Mouse (Mus musculus): ENCODE data around the gene Lmtk3. TPM values are rescaled to one million over a fixed set of nuclear protein-coding genes. Genes with fewer than 3 reads are reported as not detected.

Lmtk3 gene
- total RNA-seq, 2 experiments from 2014 or later = 6.1 to 8.5 TPM

GRCm38 (mm10) chr7:45784524-45785372, 1.2 kb downstream of the Lmtk3 start, which contains the start of gene Sult2b1:
Gene Sult2b1, minus strand, starts transcription at chr7:45784669.
- peak; percentile 57 to 73 for DNase-seq

GRCm38 (mm10) chr7:45785388-45786135, 2.0 kb downstream of the Lmtk3 start:
- DNase-seq = peak in 1 of 2 experiments; percentile 52

DNA sequence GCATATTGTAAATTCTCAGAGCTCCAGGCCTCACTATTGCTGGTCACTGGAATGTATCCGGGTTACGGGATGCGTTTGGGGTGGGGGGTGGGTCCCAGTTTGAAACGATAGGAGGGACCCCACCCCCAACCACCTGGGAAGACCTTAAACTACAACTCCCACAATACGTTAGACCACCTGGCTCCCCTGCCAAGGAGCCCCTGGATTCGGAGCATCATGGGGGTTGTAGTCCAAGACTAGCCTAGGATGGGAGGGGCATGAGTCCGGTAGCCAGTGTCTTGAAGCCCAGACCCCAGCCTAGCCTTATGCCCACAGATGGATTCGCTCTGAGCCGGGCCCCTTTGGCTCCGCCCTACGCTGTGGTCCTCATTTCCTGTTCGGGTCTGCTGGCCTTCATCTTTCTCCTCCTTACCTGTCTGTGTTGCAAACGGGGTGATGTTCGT, 2.6 kb downstream of the Lmtk3 start:
- no peak for DNase-seq

DNA sequence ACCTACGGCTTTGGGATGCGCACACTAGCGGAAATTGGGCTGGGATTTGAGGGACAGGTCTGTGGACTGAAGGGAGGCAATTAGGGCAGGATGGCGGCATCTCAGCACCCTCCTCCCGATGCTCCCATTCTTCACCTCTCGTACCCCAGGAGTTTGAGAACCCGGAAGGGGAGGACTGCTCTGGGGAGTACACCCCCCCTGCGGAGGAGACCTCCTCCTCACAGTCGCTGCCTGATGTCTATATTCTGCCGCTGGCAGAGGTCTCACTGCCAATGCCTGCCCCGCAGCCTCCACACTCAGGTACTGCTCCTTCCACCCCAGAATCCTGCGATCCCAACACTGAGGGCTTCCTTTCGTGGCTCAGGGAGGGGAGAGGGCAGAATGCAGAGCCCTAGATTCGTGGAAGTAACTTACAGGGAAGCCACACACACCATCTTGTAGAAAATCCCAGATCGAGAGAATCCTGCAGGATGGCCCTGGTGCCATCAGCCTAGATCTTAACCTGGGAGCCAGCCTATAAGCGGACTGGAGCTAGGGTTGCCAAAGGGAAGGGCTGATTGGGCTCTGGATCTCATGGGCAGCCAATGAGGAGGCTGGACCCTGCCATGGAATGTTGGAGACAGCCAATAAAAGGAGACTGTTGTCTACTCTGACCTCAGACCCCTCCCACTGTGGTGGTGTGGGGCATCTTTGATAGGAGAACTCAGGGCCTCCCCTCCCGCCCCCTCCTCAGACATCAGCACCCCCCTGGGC, 3.3 kb downstream of the Lmtk3 start:
- no peak for DNase-seq

DNA sequence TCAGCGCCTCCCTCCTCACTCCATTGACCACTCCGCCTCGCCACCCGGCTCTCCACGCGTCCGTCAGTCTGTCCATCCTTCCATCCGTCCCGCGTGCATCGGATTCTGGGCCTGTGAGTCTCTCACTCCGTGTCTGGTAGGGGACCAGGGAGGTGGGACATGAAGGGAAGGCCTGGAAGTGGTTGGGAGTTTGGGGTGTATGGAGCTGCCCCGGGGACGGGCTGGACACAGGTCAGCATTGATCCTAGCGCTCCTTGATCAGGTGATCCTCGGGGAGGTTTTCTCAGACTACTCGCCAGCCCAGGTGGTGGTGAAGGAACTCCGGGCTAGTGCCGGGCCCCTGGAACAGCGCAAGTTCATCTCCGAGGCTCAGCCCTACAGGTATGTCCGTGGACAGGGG, 4.1 kb downstream of the Lmtk3 start:
- DNase-seq = no peak

- DNase-seq = no peak
These were observed 7.2 kb downstream of the Lmtk3 start for GRCm38 (mm10) chr7:45790721-45791120.

- DNase-seq = no peak
These were observed 8.4 kb downstream of the Lmtk3 start for GRCm38 (mm10) chr7:45791756-45792490.

- DNase-seq = no peak
These were observed 9.7 kb downstream of the Lmtk3 start for GRCm38 (mm10) chr7:45793240-45793639.

DNA sequence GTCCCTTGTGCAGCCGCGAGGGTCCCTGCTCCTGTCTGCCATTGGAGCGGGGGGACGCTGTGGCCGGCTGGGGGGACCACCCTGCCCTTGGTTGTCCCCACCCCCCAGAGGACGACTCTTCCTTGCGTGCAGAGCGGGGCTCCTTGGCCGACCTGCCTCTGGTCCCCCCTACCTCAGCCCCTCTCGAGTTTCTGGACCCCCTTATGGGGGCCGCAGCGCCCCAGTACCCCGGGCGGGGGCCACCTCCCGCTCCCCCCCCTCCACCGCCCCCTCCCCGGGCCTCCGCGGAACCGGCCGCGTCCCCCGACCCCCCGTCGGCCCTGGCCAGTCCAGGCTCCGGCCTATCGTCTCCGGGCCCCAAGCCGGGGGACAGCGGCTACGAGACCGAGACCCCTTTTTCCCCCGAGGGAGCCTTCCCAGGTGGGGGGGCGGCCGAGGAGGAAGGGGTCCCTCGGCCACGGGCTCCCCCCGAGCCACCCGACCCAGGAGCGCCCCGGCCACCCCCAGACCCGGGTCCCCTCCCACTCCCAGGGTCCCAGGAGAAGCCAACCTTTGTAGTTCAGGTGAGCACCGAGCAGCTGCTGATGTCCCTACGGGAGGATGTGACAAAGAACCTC, 10.5 kb downstream of the Lmtk3 start:
- no peak for DNase-seq

DNA sequence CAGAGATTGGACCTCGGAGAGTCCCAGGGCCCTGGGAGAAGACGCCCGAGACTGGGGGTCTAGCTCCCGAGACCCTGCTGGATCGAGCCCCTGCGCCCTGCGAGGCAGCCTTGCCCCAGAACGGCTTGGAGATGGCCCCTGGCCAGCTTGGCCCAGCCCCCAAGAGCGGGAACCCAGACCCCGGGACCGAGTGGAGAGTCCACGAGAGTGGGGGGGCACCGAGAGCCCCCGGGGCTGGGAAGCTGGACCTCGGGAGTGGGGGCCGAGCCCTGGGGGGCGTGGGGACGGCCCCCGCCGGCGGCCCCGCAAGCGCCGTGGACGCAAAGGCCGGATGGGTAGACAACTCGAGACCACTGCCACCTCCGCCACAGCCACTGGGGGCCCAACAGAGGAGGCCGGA, 11.4 kb downstream of the Lmtk3 start:
- no peak for DNase-seq

GRCm38 (mm10) chr7:45796950-45797349, 13.4 kb downstream of the Lmtk3 start:
- DNase-seq = no peak

DNA sequence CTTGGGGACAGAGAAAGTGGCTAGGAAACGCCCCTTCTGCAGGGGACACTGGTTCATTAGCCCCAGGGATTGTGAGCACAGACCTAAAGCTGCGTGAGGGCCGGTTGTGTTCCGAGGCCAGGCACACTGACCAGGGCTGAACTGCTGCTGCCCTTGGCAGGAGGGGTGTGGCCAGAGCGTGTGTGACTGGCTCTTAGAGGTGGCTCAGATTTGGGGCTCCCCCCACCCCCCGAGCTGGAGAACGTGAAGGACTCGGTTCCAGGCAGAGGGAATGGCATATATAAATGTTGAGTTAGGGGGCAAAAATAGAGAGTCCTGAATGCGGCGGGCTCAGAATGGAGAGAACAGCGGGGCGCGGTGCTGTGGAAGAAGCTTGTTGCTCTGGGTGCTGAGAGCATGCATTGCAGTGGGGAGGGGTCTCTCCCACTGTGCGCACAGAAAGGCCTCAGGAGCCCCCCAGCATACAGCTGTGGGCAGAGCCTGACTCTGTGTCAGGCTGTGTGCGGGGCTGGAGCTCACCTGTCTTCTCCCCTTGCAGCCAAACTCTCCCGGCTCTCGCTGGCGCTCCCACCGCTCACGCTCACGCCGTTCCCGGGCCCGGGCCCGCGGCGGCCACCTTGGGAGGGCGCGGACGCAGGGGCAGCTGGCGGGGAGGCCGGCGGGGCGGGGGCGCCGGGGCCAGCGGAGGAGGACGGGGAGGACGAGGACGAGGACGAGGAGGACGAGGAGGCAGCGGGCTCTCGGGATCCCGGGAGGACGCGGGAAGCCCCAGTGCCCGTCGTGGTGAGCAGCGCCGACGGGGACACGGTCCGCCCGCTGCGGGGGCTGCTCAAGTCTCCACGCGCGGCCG, 14.3 kb downstream of the Lmtk3 start:
- DNase-seq = peak; percentile 65

- peak; percentile 65 to 80 for DNase-seq
These were observed 14.9 kb downstream of the Lmtk3 start for GRCm38 (mm10) chr7:45798511-45798836.

DNA sequence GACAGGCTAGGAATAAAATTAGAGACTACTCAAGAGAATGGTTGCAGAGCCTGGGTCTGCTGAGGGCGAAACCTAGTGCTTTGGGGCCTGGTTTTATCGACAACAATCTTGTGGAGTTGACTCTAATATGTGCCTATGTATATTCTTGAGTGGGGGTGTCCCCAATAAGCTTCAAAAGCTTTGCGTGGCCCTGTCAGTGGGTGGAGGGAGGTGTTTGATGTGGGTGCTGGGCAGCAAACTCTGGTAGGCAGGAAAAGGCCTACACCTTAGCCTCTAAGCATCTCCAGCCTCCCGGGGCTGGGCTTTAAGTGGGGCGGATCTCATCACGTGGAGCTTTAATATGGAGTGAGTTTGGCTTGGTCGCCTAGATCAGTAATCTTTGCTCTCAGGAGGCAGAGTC, 15.4 kb downstream of the Lmtk3 start:
- DNase-seq = no peak

DNA sequence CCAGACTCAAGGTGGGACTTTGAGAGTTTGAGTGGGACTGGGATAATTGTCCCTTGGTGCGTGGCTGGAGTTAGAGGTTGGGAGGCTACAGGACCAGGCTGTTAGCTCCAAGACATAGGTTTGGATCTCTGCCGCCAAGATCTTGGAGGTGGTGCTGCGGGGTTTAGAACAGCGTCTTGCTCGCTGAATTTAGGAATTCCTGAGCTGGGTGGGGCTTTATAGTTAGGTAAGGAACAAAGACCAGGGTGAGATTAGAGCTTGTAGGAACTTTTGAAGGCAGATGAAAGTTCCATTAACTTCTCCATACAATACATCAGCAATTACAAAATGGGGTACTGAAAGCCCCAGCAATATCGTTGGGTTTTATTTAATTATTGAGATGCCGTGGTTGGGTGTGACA, 16.5 kb downstream of the Lmtk3 start:
- no peak for DNase-seq

DNA sequence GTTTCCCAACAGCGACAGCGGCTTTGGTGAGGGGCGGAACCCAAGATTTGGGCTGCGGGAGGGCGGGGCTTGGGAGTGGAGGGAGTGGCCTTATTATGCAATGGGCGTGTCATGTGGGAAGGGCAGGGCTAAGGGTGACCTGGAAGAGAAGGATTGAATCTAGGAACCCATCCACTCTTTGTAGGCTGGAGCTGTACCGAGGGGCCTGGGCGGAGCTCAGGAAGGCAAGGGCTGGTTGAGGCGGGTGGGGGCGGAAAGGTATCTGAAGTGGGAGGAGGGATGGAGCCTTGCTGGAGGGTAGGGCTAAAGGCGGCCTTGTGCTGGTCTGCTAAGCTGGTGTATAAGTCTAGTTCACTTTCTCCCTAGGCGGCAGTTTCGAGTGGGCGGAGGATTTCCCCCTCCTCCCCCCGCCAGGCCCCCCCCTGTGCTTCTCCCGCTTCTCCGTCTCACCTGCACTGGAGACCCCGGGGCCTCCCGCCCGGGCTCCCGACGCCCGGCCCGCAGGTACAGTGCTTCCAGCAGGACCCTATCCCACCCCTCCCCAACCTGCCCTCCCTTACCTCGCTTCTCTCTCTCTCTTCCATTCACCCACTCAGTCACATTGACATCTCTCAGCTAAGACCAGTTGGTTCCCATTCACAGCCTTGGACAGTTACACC, 17.1 kb downstream of the Lmtk3 start:
- peak; percentile 60 to 64 for DNase-seq

DNA sequence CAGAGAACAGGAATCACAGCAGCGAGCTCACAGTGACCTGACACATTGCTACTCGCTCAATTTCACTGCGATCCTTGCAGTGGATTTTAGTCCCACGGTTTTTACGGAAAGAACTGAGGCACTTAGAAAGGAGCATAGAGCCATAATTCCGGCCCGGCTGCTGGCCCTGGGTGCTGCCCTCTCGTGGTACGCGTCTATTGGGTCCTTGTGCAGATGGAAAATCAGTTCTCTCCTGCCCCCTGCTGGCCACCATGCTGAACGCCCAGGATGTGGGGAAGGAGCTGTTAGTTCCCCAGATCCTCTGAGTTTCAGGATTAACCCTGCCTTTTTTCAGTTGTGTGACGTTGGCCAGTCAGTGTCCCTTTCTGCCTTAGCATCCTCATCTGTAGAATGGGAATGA, 17.8 kb downstream of the Lmtk3 start:
- peak; percentile 93 to 96 for DNase-seq

GRCm38 (mm10) chr7:45802551-45802950, 19.0 kb downstream of the Lmtk3 start:
- peak; percentile 74 to 82 for DNase-seq

DNA sequence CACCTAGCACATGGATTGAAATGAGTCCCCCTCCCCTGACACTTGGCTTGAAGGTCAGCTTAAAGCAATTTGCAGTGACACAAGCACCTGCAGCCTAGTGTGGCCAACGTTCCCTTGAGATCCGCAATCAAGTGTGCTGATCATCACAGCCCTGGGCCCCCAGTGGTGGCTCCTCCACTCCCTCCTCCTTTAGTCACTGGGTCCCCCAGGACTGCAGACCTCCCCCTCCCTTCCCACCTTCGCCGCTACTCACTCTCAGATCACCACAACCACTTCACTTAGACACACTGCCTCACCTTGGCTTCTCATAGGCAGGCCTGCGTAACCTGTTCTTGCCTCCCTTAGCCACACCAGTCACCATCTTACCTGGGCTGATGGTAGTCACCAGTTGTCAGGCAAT, 22.4 kb downstream of the Lmtk3 start:
- DNase-seq = no peak

GRCm38 (mm10) chr7:45808471-45808870, 24.9 kb downstream of the Lmtk3 start:
- no peak for DNase-seq
